Mouse (Mus musculus): ENCODE results near the gene Setd1a.

GRCm38 (mm10) chr7:127747559-127748234 lies 28.8 kb upstream of the Setd1a start:
- no peak for TF ChIP-seq CTCF (IDR thresholded peaks at IDR 0.05; ENCODE audit: low read depth)
- TF ChIP-seq EP300 (IDR thresholded peaks at IDR 0.05; ENCODE audit: low read depth), result no peak
